28 mouse cellular contexts compared by ENCODE assay signal in the genomic region with DNA sequence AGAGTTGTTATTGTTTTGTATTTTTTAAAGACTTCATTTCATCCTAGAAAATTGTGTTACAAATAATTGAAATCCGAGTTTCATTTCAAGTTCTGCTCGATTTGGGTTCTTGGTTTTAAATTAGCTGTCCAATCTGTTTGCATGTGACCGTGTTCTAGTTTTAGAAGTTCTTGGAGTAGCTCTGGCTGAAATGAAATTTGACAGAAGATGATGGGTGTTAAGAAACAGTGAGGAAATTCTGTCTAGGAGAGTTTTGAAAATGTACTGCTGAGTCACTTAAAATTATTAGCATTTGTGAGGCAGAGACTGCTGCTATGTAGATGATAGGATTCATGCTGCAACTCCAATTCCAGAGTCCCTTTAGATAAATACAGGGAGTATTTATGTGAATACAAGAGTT. TPM values are rescaled to one million over a fixed set of nuclear protein-coding genes. Genes with fewer than 3 reads are reported as not detected.
A peak's percentile ranks its signal among the peaks of the same experiment; 100 is the strongest.
DNase-seq lines count a peak whose midpoint lies in the region; ATAC-seq and TF ChIP-seq lines count a peak whose summit lies in the region.
"Had no signal": no experiment of that assay in that cellular context is flagged by ENCODE, and none has a peak within 500 bp of the region (broad histone marks: within the 10 kb centered on the region; RNA-seq: fewer than 3 reads in every experiment).

No protein-coding gene starts in this region.

- H3K9me3 ChIP-seq in midbrain, embryonic 16.5 days (replicated peaks; ENCODE audit: control insufficient read depth, low read length, poor library complexity, severe bottlenecking) = 0 out of 2 replicates have a peak, but pooled peaks cover 2% of the 10 kb centered on the region
- H3K9me3 ChIP-seq: embryonic facial prominence, embryonic 13.5 days; embryonic facial prominence, embryonic 15.5 days; forebrain, embryonic 10.5 days; forebrain, embryonic 12.5 days; G1E had no signal

- no peak overlapping the region for H3K4me3 ChIP-seq in layer of hippocampus, adult 2 months
- no peak overlapping the region for H3K4me3 ChIP-seq in midbrain, embryonic 16.5 days (ENCODE audit: low read depth, low read length)
- H3K4me3 ChIP-seq: embryonic facial prominence, embryonic 13.5 days; embryonic facial prominence, embryonic 15.5 days; erythroblast, embryonic 14.5 days; forebrain, embryonic 10.5 days; forebrain, embryonic 12.5 days had no signal

- H3K4me2 ChIP-seq in midbrain, embryonic 16.5 days (ENCODE audit: low read length) = no peak overlapping the region
- H3K4me2 ChIP-seq: embryonic facial prominence, embryonic 13.5 days; embryonic facial prominence, embryonic 15.5 days; forebrain, embryonic 12.5 days had no signal

- no peaks in the 10 kb centered on the region for H3K27me3 ChIP-seq in midbrain, embryonic 16.5 days (ENCODE audit: control insufficient read depth, insufficient read depth, low read depth, low read length)
- H3K27me3 ChIP-seq: CH12.LX; embryonic facial prominence, embryonic 13.5 days; embryonic facial prominence, embryonic 15.5 days; forebrain, embryonic 12.5 days; Patski had no signal

- TF ChIP-seq CTCF in layer of hippocampus, adult 2 months (conservative IDR thresholded peaks at IDR 0.05) = no peak

- peak overlapping the region; percentile 64 for H3K27ac ChIP-seq in layer of hippocampus, adult 2 months
- no peak overlapping the region for H3K27ac ChIP-seq in midbrain, embryonic 16.5 days (ENCODE audit: low read length)
- H3K27ac ChIP-seq: embryonic facial prominence, embryonic 13.5 days; embryonic facial prominence, embryonic 15.5 days; forebrain, embryonic 10.5 days; forebrain, embryonic 12.5 days had no signal

- H3K4me1 ChIP-seq in midbrain, embryonic 16.5 days (ENCODE audit: control insufficient read depth, insufficient read depth, low read length) = no peaks in the 10 kb centered on the region
- H3K4me1 ChIP-seq: embryonic facial prominence, embryonic 13.5 days; embryonic facial prominence, embryonic 15.5 days; forebrain, embryonic 10.5 days; forebrain, embryonic 12.5 days had no signal

- H3K36me3 ChIP-seq in midbrain, embryonic 16.5 days (ENCODE audit: control insufficient read depth, insufficient read depth, low read length) = peaks cover 8% of the 10 kb centered on the region
- H3K36me3 ChIP-seq: G1E had no signal

- H3K9ac ChIP-seq in midbrain, embryonic 16.5 days (ENCODE audit: low read depth, low read length) = no peak overlapping the region
- H3K9ac ChIP-seq: embryonic facial prominence, embryonic 13.5 days; embryonic facial prominence, embryonic 15.5 days; forebrain, embryonic 12.5 days had no signal

- 93% methylated on average over 3 of the region's 3 CpGs for WGBS in midbrain, embryonic 16.5 days

- ATAC-seq in frontal cortex, adult (ENCODE audit: low TSS enrichment) = peak; percentile 76
- ATAC-seq in midbrain, embryonic 16.5 days = no peak
- ATAC-seq: activated CD4-positive, CD25-positive, alpha-beta regulatory T cell, adult 4 months; CD4-positive, CD25-positive, alpha-beta regulatory T cell, adult 4 months; Patski had no signal

- DNase-seq in frontal cortex, postnatal 10 days (ENCODE audit: low spot score in 2 of 2) = no peak
- DNase-seq in layer of hippocampus, adult 2 months (ENCODE audit: low spot score in 2 of 2) = peak in 1 of 2 experiments; percentile 19
- no peak for DNase-seq in layer of hippocampus, postnatal 25 days (ENCODE audit: extremely low spot score in 1 of 2, low spot score in 1 of 2)
- DNase-seq in right cerebral cortex, adult 18-20 months = peak; percentile 23
- DNase-seq in right cerebral cortex, postnatal 4 days = no peak
- DNase-seq: adrenal gland, adult 8-10 months; adrenal gland, postnatal 14 days; adrenal gland, postnatal 36 days; B cell, adult 2 months; cerebellum, adult 11 months; cerebellum, adult 18-20 months; cerebellum, adult 8-10 months; cerebellum, adult 9-11 months; cerebellum, postnatal 14 days; cerebellum, postnatal 36 days; embryo, embryonic 11 days had no signal

RNA-seq across cellular contexts. Expression of a gene that starts 46.5 kb away (rescaled TPM):
- 10 to 100 TPM; 39.3 to 42.4 TPM for total RNA-seq in layer of hippocampus, adult 2 months (2021)
- 10 to 100 TPM; 42.9 to 44.1 TPM for total RNA-seq in layer of hippocampus, postnatal 25 days (2021)
- 1.3 and 1.5 TPM in 2 replicates for polyA plus RNA-seq in midbrain, embryonic 16.5 days (2015; fragmentation: Nextera tagmentation; extraction: Ambion mirVana)
- total RNA-seq: CH12.LX had no signal
- polyA plus RNA-seq: activated CD4-positive, CD25-positive, alpha-beta regulatory T cell, adult 4 months; CD4-positive, CD25-positive, alpha-beta regulatory T cell, adult 4 months; erythroblast, embryonic 14.5 days; G1E had no signal
